Mouse (Mus musculus) gonadal fat pad, adult 2 months (tissue): ENCODE measurements at regions not wholly inside any gene's neighbourhood (a gene's known extent, or its start where the extent isn't known, plus 50 kb on each side); places are given as distances from the start of the nearest gene placed in this dataset.
A peak's percentile ranks its signal among the peaks of the same experiment; 100 is the strongest.
"Not testable (repeated sequence)": the region's sequence is repeated elsewhere in the genome, so short reads cannot be mapped to it uniquely, and the experiment has no call there.

Experiments used
- DNase-seq: peaks from one replicate; pipeline ENCODE4 v3.0.0-alpha.2; 2012; ENCODE audit warnings: low read depth

GRCm38 (mm10) chr11:29628476-29628875, 64.3 kb upstream of the Rtn4 start:
- DNase-seq: no peak

DNA sequence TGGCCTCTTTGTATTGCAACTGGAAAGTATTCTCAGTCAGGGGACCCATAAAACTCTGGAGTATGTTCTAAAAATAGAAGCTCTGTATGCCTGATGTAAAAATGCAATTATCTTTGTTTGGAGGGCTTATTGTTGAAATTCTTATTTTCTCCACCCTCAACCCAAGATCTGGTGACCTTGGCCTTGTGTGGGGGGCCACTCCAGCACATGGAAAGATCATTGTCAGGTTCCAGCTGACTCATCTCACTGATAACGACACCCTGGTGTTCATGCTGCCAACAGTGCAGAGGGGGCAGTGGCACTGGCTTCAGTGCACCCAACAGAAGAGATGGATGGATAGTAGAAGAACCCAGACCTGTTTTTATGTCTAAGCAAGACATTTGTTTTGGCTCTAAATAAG, 60.3 kb upstream of the Rtn4 start:
- DNase-seq: no peak

- not testable (repeated sequence) for DNase-seq
Observed at GRCm38 (mm10) chr11:29633288-29633687, 59.5 kb upstream of the Rtn4 start.

- no peak for DNase-seq
Observed at GRCm38 (mm10) chr11:29636759-29637200, 56.0 kb upstream of the Rtn4 start.

DNA sequence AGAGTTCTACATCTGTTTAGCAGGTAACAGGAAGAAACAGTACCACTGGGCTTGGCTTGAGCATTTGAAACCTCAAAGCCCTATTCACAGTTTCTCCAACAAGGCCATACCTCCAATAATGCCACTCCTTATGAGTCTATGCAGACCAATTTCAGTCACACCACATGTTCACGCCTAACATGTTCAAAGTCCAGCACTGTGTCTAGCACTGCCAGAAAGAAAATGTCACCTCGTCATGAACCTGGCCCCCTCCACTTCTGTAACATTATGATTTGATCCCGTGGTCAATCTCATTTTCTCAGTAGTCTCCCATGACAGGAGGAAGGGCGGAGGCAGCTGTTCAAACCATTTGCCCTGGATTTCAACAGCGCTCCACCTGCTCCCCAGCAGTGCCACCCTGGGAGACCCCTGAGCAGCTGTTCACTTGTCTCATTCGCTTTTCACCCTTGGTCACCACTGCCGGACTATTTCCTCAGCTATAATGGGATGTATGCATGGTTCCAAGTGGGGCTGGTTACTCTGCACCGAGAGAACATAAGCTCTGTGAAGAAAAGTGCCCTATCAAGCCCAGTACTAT, 54.6 kb upstream of the Rtn4 start:
- DNase-seq: no peak

GRCm38 (mm10) chr11:29638861-29639260, 53.9 kb upstream of the Rtn4 start:
- DNase-seq: peak; percentile 56
